Mouse (Mus musculus): ENCODE results near the gene Caml.

- TF ChIP-seq POLR2A (IDR thresholded peaks at IDR 0.05; ENCODE audit: extremely low read depth, insufficient read depth, low read length) (no peak), CTCF (IDR thresholded peaks at IDR 0.05; ENCODE audit: extremely low read depth, insufficient read depth, low read length) (no peak)
These were observed 22.1 kb upstream of the Caml start for GRCm38 (mm10) chr13:55600657-55601056.
